Mouse (Mus musculus) cerebellum, adult 2 months (tissue): ENCODE data around the gene Tmem109.

ENCODE experiments used
- CTCF ChIP-seq: fragments of 200-500 bp; IDR thresholded peaks from 2 replicates; pipeline ENCODE4 v1.5.1; 2011; ENCODE audit warnings: low read depth, mild to moderate bottlenecking, control low read depth, low read length, moderate library complexity, borderline replicate concordance; ENCODE audit not compliant: insufficient read depth
- POLR2A ChIP-seq: fragments of 200-500 bp; IDR thresholded peaks from 2 replicates; pipeline ENCODE4 v1.6.1; 2011; ENCODE audit warnings: low read length, control low read depth, borderline replicate concordance; ENCODE audit not compliant: insufficient read depth

DNA sequence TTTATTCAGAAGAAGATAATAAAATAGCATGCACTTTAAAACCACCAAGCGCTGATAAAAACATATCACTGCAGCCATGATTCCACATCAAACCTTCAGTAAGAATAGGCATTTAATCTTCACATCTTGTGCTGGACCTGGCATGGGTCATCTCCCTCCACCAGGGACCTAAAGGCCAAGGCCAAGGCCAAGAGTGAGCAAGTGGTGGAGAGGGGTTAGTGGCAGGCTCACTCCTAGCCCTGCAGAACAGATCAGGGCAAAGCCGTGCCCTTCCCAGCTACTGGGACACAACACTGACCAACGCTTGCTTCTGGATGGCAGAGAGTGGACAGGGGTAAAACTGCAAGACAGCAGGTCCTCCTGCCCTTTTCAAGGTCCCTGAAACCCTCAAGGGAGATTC, 11.1 kb downstream of the Tmem109 start:
- TF ChIP-seq POLR2A (no peak), CTCF (no peak)
